Mouse (Mus musculus) erythroid progenitor cell, adult 5-6 weeks (primary cell): Measurements from ENCODE around the gene Psg22. TPM values are rescaled to one million over a fixed set of nuclear protein-coding genes. Genes with fewer than 3 reads are reported as not detected.
"Not testable (repeated sequence)": the region's sequence is repeated elsewhere in the genome, so short reads cannot be mapped to it uniquely, and the experiment has no call there.

ENCODE experiments used
- ATAC-seq: replicated peaks from 2 replicates; pipeline ENCODE4 v1.8.0; 2016; ENCODE audit warnings: moderate number of reproducible peaks, mild to moderate bottlenecking, moderate TSS enrichment, inconsistent platforms; ENCODE audit not compliant: poor library complexity, low FRiP score, severe bottlenecking
- total RNA-seq, 2 experiments: library from RNA; stranded (forward) in 1 of 2; stranded (reverse) in 1 of 2; fragments of 150-400 nt in 1 of 2; fragments of 186-747, 209-891 nt in 1 of 2; gene quantifications; 2 replicates each; pipeline versions ENCODE4 v1.2.3 to v1.2.4; 2015 to 2017; ENCODE audit warnings: low replicate concordance in 2 of 2

Gene Psg22
- total RNA-seq (2015; ENCODE audit: low replicate concordance) (not detected in 2 replicates), total RNA-seq (2017; ENCODE audit: low replicate concordance) (not detected in 2 replicates)

GRCm38 (mm10) chr7:18717790-18718189 lies at the start of gene Psg22:
TSS of gene Psg22 (plus strand) at chr7:18718090.
- ATAC-seq: no peak

- no peak for ATAC-seq
Measured at GRCm38 (mm10) chr7:18679772-18680171, 38.1 kb upstream of the Psg22 start.

GRCm38 (mm10) chr7:18685586-18685985 lies 32.3 kb upstream of the Psg22 start:
- ATAC-seq: no peak

GRCm38 (mm10) chr7:18686085-18686484 lies 31.8 kb upstream of the Psg22 start, which contains the start of gene Psg20:
TSS of gene Psg20 (minus strand) at chr7:18686185.
- ATAC-seq: no peak

- not testable (repeated sequence) for ATAC-seq
Measured at GRCm38 (mm10) chr7:18710331-18710730, 7.6 kb upstream of the Psg22 start.

GRCm38 (mm10) chr7:18710846-18711245 lies 7.0 kb upstream of the Psg22 start:
- no peak for ATAC-seq

GRCm38 (mm10) chr7:18715546-18715945 lies 2.3 kb upstream of the Psg22 start:
- no peak for ATAC-seq

GRCm38 (mm10) chr7:18724001-18724400 lies 6.1 kb downstream of the Psg22 start:
- ATAC-seq: no peak

GRCm38 (mm10) chr7:18725931-18726330 lies 8.0 kb downstream of the Psg22 start:
- ATAC-seq: not testable (repeated sequence)

GRCm38 (mm10) chr7:18728391-18728790 lies 10.5 kb downstream of the Psg22 start:
- ATAC-seq: no peak

- no peak for ATAC-seq
Measured at GRCm38 (mm10) chr7:18733111-18733510, 15.2 kb downstream of the Psg22 start.

GRCm38 (mm10) chr7:18734451-18734850 lies 16.6 kb downstream of the Psg22 start:
- ATAC-seq: no peak

GRCm38 (mm10) chr7:18746189-18746860 lies 28.4 kb downstream of the Psg22 start:
- no peak for ATAC-seq

- not testable (repeated sequence) for ATAC-seq
Measured at GRCm38 (mm10) chr7:18747420-18747819, 29.5 kb downstream of the Psg22 start.

GRCm38 (mm10) chr7:18748994-18749895 lies 31.4 kb downstream of the Psg22 start:
- no peak for ATAC-seq

- not testable (repeated sequence) for ATAC-seq
Measured at GRCm38 (mm10) chr7:18749896-18750477, 32.1 kb downstream of the Psg22 start.

- ATAC-seq: not testable (repeated sequence)
Measured at GRCm38 (mm10) chr7:18760152-18760551, 42.3 kb downstream of the Psg22 start.

- not testable (repeated sequence) for ATAC-seq
Measured at GRCm38 (mm10) chr7:18762885-18763284, 45.0 kb downstream of the Psg22 start.
